Mouse (Mus musculus): Measurements from ENCODE around the gene Arhgap10. TPM values are rescaled to one million over a fixed set of nuclear protein-coding genes. Genes with fewer than 3 reads are reported as not detected.
A peak's percentile ranks its signal among the peaks of the same experiment; 100 is the strongest.

Arhgap10 gene
- total and polyA plus RNA-seq, 3 experiments, result 16.9 to 32.5 (median 29.1) TPM

DNA sequence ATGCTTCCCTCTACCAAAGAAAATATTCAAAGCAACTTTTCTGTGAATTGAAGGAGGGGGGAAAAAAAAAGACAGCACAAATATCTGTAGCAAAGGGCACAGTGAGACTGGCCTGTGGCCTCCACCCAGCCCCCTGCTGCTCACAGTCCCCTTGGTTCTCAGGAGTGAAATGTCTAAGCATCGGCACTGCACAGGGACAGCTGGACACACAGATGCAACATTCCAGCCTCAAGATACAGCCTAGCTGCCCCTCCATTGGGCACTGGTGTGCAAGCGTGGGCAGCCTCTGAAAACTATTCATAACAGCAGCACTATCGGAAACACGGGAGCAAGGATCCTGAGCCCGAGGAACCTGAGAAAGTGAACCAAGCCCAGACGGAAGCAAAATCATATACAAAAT is 113.7 kb downstream of the Arhgap10 start:
- DNase-seq, result no peak

DNA sequence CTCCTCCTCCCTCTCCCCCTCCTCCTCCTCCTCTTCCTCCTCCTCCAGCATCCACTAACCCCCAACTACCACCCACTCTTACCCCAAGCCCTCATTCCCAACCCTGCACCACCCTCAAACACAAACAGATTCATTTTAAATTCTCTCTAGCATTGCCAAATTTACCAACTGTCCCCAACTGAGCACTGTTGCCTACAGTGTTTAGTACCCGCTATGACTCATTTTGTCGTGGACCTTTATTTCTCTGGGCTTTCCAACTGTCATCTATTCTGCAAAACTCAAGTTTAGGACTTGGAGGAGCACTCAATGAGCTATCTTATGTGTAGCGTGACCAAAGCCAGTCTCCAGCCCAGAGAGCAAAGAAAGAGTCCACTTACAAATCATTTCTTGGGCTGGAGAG is 115.8 kb downstream of the Arhgap10 start:
- no peak for DNase-seq

DNA sequence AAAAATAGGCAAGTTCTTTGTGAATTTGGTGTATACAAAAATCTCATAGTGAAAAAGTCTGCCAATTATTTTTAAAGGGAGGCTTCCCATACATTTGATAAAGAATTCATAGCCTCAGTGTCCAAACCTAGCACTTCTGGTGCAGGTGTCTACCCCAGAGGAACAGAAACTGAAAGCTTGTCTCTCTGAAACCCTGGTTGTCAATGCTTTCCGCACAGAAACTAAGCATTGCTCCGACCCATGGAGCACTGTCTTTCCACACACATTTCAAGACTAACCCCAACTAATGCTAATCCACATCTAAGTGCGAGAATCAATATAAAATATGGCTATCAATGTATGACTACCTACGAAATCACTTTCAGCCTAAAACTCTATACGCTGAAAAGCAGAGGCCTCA is 116.6 kb downstream of the Arhgap10 start:
- DNase-seq, result no peak

DNA sequence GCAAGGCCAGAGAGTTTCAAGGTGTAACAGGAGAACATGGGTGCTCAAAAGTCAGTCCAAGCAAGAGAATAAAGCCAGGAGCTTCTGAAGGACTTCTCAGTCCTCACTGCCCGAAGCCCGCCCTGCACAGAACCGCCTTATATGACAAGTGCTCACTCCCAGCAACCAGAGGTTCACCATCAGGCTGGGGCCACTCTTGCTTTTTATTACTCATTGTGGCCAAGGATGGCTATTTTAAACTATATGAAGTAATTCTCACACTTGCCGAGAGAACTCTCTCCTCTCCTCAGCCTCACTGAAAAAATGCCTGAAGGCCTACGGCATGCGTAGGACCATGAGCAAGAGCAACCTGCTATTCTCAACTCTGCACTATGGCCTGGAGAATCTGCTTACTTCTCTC is 133.7 kb downstream of the Arhgap10 start:
- no peak for DNase-seq

DNA sequence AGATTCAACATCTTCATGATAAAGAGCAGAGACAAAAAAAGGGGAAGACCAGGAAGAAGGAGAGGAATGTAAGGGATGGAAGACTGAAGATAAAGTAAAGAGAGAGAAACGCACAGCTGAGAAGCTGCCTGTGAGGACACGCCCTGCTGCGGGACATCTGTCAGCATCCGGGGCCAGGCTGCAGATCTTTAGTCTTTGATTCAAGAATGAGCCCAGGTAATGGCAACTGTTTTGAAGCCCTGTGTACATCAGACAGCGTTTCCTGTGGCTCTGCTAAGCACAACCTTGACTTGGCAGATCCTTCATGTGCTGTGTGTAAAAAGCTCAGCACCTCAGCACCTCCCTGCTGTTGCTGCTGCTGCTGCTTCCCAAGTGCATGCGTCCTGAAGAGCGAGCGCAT is 134.1 kb downstream of the Arhgap10 start:
- DNase-seq, result no peak

DNA sequence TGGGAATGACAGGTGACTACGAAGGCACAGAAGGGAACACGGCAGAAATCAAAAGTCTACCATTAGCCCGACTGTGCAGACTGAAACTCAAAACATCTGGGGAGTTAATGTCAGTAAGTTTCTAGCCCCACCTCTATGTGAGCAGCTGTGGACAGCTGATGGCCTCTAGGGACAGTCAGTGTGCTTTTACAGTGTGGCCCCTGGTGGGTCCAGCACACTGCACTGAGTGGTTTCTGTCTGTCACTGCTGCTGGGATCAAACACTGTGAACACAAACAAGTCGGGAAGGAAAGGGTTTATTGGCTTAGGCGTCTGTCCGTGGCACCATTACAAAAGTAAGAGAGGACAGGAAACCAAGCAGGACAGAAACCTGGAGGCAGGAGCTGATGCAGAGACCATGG is 136.9 kb downstream of the Arhgap10 start:
- no peak for DNase-seq

DNA sequence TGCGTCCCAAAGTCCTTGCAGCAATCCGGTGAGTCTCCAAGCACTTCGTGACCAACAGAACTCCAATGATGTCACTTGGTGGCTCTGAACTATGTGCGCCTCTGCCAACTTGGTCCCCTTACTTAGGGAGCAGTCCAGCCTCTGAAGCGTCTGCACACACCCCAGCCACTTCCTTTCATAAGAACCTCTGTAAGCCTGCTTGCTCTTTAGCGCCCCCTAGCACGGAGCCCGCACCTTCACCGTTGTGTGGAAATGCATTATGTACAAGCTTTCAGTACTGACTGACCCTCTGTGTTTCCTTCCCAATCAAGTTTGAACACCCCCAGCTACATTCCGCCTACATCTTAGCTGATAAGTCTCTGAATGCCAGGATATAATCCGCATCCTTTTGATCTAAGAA is 138.5 kb downstream of the Arhgap10 start:
- peak; percentile 17 for DNase-seq

DNA sequence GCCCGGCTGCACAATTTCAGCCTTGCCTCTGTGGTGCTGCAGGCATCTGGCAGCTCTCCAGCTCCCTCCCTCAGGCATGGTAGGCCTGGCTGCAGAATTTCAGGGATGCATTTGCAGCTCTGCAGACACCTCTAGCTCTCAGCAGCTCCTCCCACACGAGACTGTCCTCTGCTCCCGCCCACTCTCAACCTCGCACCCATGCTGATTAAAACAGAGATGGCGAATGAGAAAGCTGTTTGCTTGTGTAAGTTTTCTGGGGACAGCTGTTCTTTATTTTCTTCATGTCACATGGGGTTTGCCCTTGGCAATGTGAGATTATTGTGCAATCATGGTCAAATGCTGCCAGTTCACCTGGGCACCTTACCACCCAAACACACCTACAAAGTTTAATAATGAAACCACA is 141.3 kb downstream of the Arhgap10 start:
- DNase-seq, result peak; percentile 30

DNA sequence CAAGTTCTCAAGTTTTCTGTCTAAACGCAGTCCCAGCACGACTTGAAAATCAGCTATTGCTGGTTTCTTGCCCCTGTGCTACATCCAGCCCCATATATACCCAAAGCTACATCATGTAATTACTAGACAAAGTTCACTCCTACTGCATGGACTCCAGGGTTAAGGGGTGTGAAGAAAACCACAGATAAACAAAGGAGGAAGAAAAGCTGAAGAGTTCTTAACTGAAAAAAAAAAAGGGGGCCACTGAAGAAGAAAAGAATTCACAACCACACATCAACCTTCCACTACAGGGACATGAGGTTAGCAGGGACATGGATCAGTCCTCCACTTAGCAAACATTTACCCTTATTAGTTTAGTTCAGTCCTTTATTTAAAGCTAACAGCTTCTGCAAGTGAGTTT is 141.8 kb downstream of the Arhgap10 start:
- DNase-seq, result no peak

DNA sequence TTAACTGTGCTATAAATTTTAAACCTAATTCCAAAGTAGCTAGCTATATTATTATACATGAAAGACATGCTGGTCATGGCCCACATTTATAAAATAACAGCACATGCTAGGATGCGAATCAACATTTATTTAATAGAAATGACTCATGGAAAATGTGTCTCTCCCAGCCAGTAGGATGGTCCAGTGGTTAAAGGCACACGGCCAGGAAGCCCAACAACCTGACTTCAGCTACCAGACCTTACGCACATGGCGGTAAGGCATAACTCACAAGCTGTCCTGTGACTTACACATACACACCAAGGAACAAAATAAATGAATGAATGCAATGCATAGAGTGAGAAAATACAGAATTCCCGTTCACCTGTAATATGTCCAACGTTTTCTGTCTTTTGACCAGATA is 146.7 kb downstream of the Arhgap10 start:
- no peak for DNase-seq

DNA sequence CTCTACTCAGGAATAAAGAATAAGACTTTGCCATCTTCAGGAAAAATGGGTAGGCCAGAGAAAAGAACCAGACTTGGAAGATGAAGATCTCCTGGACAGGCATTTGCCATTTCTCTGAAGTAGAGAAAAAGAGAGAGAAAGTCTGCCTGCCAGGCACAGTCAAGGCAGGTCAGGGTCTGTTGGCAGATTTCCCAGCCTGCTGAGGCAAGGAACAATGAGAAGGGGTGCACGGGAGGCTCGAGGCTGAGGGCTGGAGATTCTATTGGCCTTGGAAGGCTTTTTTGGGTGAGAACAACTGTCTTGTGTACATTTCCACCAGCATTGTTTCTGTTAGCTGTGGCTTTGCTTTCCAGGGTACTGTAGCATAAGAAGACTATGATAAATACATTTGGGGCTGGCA is 147.4 kb downstream of the Arhgap10 start:
- DNase-seq, result peak; percentile 71

DNA sequence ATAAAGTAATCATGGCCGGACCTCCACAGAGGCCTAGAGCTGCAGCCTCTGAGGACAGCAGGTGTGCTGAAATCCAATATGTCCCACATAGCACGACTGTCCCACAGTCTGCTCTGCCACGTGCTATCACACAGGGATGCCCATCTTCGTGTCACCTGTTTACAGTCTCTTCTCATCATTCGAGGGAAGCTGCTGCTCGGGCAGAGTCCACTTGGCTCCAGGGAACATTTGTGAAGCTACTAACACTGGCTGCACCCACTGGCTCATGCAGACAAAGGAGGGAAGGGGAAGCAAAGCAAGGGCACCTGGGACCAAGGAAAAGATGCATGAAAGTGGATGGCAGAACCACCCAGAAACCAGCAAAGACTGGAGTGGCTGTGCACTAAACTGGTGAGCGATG is 148.1 kb downstream of the Arhgap10 start:
- no peak for DNase-seq

DNA sequence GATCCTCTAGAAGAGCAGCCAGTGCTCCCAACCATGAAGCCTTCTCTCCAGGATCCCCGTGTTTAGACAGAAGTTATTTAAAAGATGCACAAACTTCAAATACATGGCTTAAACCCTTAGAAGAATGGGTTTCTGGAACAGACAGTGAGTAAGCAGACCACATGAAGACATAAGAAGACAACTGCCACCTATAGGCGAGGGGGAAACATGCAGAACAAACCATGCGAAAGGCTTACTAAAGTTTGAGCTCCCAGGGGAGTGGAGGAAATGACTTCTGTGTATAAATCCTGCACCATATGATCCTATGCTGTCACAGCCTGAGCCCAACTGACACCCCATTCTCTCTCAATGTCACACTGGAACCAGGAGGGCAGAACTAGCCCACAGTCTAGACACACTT is 150.7 kb downstream of the Arhgap10 start:
- DNase-seq, result no peak

DNA sequence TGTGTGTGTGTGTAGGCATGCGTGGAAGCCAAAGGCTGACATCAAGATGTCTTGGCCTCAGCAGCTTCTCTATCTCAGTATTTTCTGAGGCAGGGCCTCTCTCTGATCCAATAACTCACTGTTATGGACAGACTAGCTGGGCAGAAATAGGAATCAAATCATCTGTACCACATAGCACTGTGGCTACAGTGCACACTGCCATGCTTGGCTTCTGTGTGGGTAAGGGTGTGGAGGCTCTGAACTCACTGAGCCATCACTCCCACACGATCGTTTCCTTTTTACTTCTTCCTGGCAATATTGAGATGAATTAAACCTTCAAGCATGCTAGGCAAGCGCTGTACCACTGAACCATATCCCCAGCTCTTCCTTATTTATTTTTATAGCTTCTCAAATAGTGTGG is 151.3 kb downstream of the Arhgap10 start:
- no peak for DNase-seq

DNA sequence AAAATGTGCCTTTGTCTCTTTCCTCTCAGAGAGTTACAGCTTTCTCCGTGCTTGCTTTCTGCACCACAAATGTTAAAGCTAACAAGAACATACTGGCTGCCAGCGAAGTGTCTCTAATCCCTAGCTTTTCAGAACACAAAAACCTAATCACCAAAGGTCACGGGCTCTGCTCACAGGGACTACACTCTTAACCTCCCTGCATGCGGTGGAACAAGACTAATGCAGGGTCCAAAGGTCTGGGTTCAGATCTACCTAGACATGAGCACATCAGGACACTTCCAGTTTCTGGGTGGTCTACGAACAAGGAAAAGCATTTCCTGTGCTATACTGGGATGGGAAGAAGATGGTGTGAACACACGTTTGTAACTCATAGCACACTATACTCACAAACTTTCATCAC is 151.8 kb downstream of the Arhgap10 start:
- no peak for DNase-seq

DNA sequence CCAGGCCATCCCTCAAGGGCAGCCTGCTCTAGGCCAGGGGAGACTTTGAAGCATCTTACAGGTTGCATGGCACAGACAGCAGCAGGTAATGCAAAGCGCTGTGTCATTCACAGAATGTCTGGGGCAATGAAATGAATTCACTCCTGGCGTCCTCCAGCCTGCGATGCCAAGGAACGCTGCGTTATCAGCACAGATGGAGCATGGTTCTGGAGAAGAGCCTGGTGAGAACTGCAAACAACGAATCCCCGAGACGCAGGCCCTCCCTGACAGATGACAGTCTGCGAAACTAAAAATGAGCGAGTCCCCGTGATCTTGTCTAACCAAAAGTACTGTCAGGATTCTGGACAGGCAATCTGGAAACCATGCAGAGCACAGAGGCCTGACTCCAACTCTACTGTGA is 153.3 kb downstream of the Arhgap10 start:
- DNase-seq, result no peak

DNA sequence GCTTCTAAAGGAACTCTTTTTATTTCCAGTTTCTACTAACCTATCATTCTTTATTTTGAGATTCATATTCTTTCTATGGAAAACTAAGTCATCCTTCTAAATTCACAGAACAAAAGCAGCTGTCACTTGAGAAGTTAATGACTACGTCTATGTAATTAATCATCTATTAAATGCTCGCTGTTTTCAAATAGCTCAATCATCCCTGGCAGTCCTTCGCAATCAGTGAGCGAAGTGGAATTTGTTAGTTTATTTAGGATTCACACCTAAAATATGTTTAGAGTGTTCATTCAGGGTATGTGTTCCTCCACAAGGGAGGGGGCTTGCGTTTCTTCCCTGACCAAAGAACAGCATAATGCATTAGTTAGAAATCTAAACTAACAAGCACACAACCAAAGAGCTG is 156.9 kb downstream of the Arhgap10 start:
- DNase-seq, result no peak

DNA sequence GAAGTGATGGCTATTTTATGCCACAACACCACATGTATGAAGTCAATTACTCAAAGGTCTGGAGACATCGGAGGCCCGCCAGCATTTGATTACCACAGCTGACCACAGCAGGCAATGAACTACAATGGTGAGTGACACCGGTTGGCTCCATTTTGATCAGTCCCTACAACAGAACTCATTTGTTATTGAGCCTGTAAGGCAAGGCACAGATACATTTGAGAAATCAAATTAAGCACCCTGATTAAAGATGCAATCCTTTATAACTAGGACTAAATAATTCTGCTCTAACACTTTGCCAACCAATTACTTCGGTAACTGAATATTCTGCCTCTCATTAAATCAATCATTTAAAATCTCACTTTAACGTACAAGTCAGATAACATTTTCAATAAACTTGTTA is 157.3 kb downstream of the Arhgap10 start:
- DNase-seq, result no peak

DNA sequence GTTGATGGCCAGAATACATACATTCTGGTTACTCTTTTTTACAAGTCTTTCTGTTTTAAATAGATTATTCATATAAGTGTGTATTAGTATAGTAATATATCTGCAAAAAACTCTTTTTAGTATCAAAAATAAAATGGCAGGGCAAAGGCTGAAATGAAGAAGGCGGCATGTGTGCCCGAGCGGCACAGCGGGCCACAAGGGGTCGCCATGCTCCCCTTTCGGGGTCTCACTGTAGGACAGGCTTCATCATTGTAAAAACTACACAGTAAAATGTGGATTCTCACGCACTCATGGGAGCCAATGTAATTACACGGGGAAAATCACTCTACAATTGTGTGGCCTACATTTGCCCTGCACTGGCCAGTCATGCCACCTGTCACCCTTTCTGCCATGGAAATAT is 160.6 kb downstream of the Arhgap10 start:
- DNase-seq, result no peak

DNA sequence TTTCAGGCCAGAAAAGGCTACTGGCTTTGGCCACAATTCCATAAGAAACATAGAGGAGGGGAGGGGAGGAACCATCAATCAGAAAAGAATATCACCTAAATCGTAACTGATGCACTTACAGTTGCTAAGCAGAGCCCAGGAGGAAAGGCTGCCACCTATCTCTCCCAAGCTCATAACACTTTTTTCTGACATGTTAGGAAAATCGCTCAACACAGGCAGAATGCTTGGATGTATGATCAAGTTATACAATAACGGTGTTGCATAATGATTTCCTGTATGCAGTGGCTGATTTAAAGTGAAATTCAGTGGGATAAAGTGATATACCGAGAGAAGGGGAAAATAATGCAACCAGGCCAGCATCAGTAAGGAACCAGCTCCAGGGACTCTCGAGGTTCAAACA is 162.4 kb downstream of the Arhgap10 start:
- DNase-seq, result no peak

DNA sequence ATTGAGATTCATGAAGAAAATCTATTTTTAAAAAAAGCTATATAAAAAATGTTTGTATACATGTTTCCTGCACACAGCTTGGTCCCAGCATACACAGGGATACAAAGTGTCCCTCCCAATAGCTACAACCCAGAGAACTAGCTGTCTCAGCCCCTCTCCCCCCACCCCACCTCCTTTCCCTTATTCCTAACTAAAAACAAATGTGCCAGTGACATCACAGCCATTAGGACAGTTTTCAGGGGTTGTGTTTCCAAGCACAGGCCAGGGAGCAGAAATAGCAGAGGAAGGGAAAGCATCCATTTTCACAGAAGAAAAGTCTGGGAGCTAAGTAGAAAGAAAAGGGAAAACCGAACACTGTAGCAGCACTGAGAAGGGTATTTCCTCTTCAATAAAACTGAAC is 163.6 kb downstream of the Arhgap10 start:
- no peak for DNase-seq

DNA sequence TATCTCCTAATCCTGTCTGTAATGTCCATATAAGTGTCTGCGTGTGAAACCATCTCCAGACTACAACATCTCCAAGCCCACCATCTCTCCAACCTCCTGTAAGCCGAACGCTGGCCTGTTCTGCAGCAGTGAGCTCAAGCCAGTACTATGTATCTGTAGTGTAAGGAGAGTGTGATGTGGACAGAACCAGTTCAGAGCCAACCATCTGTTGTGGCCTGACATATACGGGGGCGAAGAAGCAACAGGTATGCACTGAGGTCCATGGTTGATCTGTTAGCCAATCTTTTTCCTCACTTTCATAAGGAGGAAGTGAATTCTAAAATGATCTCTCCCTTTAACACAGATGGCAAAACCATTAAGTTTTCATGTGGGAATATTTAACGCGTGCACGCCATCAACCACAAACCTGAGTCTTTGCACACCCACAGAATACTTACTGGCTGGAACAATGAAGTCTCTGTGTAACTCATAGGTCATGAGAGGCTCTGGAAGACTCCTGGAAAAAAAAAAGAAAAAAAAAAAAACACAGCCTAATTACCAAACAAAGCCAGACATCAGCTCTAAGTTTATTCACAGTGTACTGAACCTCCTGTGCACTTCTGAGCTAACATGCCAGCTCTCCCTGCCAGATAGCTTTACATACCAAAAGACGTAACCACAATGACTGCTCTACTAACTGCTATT is 166.4 kb downstream of the Arhgap10 start:
- no peak for DNase-seq

DNA sequence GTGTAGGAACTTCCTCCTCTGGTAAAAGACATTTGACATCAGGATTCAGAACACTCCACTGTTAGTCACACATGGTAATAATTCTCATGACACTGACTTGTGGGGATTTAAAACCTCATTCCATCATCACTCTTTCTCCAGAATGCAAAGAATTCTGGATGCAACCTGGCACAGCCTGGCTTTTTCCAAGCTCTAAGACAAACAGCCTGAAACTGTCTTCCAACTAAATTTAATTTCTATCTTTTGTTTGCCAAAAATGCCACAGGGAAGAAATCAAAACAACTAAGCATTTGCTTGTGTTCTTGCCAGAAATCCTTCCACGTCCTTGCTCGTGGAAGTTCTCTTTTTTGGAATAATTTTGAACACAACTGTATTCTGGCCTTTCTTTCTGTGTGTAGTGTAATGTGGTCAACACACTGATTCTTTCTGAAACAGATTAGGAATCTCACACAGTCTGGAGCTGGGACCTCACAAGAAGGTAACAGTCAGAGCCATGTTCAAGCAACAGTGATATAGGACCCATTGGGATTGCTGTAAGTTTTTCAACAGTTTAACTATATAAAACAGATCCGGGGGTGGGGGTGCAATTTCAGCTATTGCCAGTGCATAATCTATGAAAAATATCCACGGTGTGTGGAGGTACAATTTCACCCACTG is 167.5 kb downstream of the Arhgap10 start:
- DNase-seq, result no peak

DNA sequence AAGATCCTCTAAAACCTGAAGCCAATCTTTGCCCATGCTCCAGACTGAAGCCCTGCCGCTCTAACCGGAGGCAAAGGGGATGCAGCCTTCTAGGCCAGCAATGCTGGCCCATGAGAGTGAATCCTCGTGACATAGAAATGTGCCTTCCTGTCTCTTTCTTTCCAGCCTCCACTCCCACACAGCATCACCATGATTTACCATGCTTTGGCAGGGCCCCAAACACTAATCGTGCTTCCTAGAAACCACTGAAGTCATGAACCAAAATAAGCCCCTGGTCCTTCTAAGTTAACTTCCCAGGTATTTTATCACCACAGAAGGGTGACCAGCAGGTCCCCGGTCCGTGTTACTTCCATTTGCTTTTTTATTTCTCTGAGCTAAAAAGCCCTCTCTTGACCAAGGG is 173.8 kb downstream of the Arhgap10 start:
- no peak for DNase-seq
